Mouse (Mus musculus) kidney, adult 2 months (tissue): ENCODE data around the gene Trim29.

Source experiments
- CTCF ChIP-seq: fragments of 200-500 bp; conservative IDR thresholded peaks from 2 replicates; pipeline ENCODE4 v1.5.1; 2011; ENCODE audit warnings: low read depth, mild to moderate bottlenecking, control low read depth, low read length, moderate library complexity, mixed read lengths; ENCODE audit not compliant: insufficient read depth, insufficient read length
- POLR2A ChIP-seq: fragments of 200-500 bp; IDR thresholded peaks from one replicate; pipeline ENCODE4 v1.6.1; 2011; ENCODE audit warnings: low read depth, low read length, control low read depth

- no peak for TF ChIP-seq CTCF
- no peak for TF ChIP-seq POLR2A
These were observed 19.8 kb downstream of the Trim29 start for GRCm38 (mm10) chr9:43330426-43330825.
